Mouse (Mus musculus): ENCODE data around the gene Pnmal1. TPM values are rescaled to one million over a fixed set of nuclear protein-coding genes. Genes with fewer than 3 reads are reported as not detected.
A peak's percentile ranks its signal among the peaks of the same experiment; 100 is the strongest.

Pnmal1 gene
- polyA plus RNA-seq, 1 experiment from 2014 or later = 12.7 TPM

GRCm38 (mm10) chr7:16919395-16920149 lies 39.9 kb upstream of the Pnmal1 start:
- Histone ChIP-seq H3K4me1 (replicated peaks) (peaks cover 62% of the 10 kb centered on the region), H3K9me3 (no peaks in the 10 kb centered on the region), H3K27me3 (ENCODE audit: insufficient read depth, poor library complexity, severe bottlenecking) (no peaks in the 10 kb centered on the region), H3K27ac (peak overlapping the region; percentile 63), H3K4me3 (peak overlapping the region; percentile 9; the same call in 1 of the 2 replicates), H3K36me3 (peaks cover 68% of the 10 kb centered on the region)
- no peak for DNase-seq (ENCODE audit: low spot score)
- WGBS = 90% methylated on average over 13 of the region's 13 CpGs

DNA sequence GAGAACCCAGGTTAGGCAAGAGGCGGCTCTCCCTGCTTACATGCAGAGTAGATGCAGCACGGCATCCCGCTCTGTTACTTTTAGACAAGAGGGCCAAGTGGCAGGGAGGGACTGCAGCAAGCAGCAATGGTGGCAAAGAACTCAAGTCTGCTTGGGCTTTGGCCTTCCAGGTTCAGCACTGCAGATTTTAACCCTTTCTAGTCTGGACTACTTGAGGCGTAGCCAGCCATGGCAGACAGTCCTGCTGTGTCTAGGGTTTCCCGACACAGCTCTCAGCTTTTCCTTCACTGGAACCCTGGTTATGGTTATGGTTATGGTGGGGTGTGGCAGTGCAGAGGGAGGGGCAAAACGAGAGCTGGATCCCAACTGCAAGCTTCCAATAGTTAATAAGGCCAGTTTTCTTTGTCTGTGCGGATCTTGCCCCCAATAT lies 39.3 kb upstream of the Pnmal1 start:
- H3K4me3 ChIP-seq = peak overlapping the region; percentile 9; the same call in 1 of the 2 replicates
- WGBS = 88% methylated on average over 7 of the region's 7 CpGs
- H3K4me1 ChIP-seq (replicated peaks) = peaks cover 62% of the 10 kb centered on the region

GRCm38 (mm10) chr7:16920818-16921791 lies 38.4 kb upstream of the Pnmal1 start:
- H3K27me3 ChIP-seq (ENCODE audit: insufficient read depth, poor library complexity, severe bottlenecking) = no peaks in the 10 kb centered on the region
- H3K4me1 ChIP-seq (replicated peaks) = peaks cover 62% of the 10 kb centered on the region
- H3K36me3 ChIP-seq = peaks cover 53% of the 10 kb centered on the region
- peak overlapping the region; percentile 93 for H3K4me3 ChIP-seq
- H3K27ac ChIP-seq = peak overlapping the region; percentile 99
- no peaks in the 10 kb centered on the region for H3K9me3 ChIP-seq
- no peak for DNase-seq (ENCODE audit: low spot score)
- WGBS = 49% methylated on average over 21 of the region's 21 CpGs

More for the DNA sequence above, 39.3 kb upstream of the Pnmal1 start:
- Histone ChIP-seq H3K36me3 (peaks cover 62% of the 10 kb centered on the region), H3K9me3 (no peaks in the 10 kb centered on the region), H3K27ac (peak overlapping the region; percentile 63), H3K27me3 (ENCODE audit: insufficient read depth, poor library complexity, severe bottlenecking) (no peaks in the 10 kb centered on the region)
- DNase-seq (ENCODE audit: low spot score) = no peak

GRCm38 (mm10) chr7:16921881-16922335 lies 37.6 kb upstream of the Pnmal1 start:
- H3K27ac ChIP-seq = peak overlapping the region; percentile 99
- H3K4me1 ChIP-seq (replicated peaks) = peaks cover 61% of the 10 kb centered on the region
- DNase-seq (ENCODE audit: low spot score) = no peak
- WGBS = 70% methylated on average over 6 of the region's 6 CpGs
- H3K36me3 ChIP-seq = peaks cover 45% of the 10 kb centered on the region
- H3K4me3 ChIP-seq = peak overlapping the region; percentile 93
- H3K9me3 ChIP-seq = no peaks in the 10 kb centered on the region
- no peaks in the 10 kb centered on the region for H3K27me3 ChIP-seq (ENCODE audit: insufficient read depth, poor library complexity, severe bottlenecking)

- no peak for DNase-seq (ENCODE audit: low spot score)
- Histone ChIP-seq H3K9me3 (no peaks in the 10 kb centered on the region), H3K36me3 (peaks cover 39% of the 10 kb centered on the region), H3K4me3 (peak overlapping the region; percentile 93), H3K27me3 (ENCODE audit: insufficient read depth, poor library complexity, severe bottlenecking) (no peaks in the 10 kb centered on the region), H3K4me1 (replicated peaks) (peaks cover 55% of the 10 kb centered on the region), H3K27ac (peak overlapping the region; percentile 99)
- 55% methylated on average over 10 of the region's 10 CpGs for WGBS
Measured at GRCm38 (mm10) chr7:16922360-16922973, 37.0 kb upstream of the Pnmal1 start.

DNA sequence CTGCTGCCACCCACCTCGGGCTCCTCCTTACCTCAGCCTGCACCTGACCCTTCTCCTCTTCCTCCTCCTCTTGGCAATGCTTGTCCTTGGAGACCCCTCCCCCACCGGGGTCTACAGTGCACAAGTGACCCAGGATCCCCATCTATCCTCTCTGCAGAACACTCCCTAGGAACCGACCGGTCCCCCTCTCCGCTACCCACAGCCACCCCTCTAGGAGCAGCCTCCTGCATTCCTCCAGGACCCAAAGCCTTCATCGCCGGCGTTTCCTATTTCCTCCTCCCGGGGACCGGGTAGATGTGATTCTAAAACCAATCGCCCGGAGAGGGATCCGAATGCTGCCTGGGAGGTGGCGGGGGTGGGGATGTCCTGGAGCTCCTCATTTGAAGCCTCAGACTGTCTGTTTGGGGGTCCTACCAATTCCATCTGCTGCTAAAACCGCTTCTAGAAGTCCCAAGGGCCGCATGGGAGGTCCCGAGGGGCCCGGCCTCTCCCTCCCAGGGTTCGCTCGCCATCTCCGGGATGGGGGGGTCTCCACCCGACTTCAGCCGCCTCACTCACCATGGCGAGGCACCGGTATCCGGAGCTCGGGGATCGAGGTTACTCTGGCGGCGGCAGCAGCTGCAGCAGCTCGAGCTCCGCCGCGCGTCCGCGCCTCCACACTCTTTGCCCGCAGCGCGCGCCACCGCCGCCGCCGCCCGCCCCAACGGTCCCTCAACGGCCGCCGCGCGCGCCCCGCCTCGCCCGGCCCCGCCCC lies 36.0 kb upstream of the Pnmal1 start:
- Histone ChIP-seq H3K9me3 (no peaks in the 10 kb centered on the region), H3K27ac (peak overlapping the region; percentile 99), H3K4me3 (peak overlapping the region; percentile 93), H3K4me1 (replicated peaks) (peaks cover 47% of the 10 kb centered on the region), H3K36me3 (peaks cover 29% of the 10 kb centered on the region), H3K27me3 (ENCODE audit: insufficient read depth, poor library complexity, severe bottlenecking) (no peaks in the 10 kb centered on the region)
- WGBS = under 1% methylated on average over 57 of the region's 57 CpGs
- no peak for DNase-seq (ENCODE audit: low spot score)

GRCm38 (mm10) chr7:16924037-16924834 lies 35.2 kb upstream of the Pnmal1 start, which contains the start of gene Calm3:
TSS of gene Calm3 (minus strand) at chr7:16924114.
- Histone ChIP-seq H3K9me3 (no peaks in the 10 kb centered on the region), H3K36me3 (peaks cover 22% of the 10 kb centered on the region), H3K27ac (peak within 1 kb of the TSS; percentile 99), H3K4me1 (replicated peaks) (peaks cover 39% of the 10 kb centered on the region), H3K27me3 (ENCODE audit: insufficient read depth, poor library complexity, severe bottlenecking) (no peaks in the 10 kb centered on the region), H3K4me3 (peak within 1 kb of the TSS; percentile 93)
- DNase-seq (ENCODE audit: low spot score) = peak; percentile 100
- 2% methylated on average over 64 of the region's 64 CpGs for WGBS

- no peak for DNase-seq (ENCODE audit: low spot score)
- no peaks in the 10 kb centered on the region for H3K9me3 ChIP-seq
- no peaks in the 10 kb centered on the region for H3K36me3 ChIP-seq
- H3K4me1 ChIP-seq (replicated peaks) = peaks cover 10% of the 10 kb centered on the region; the same call in 1 of the 2 replicates
- no peaks in the 10 kb centered on the region for H3K27me3 ChIP-seq (ENCODE audit: insufficient read depth, poor library complexity, severe bottlenecking)
- WGBS = 44% methylated on average over 2 of the region's 2 CpGs
- H3K27ac ChIP-seq = no peak overlapping the region
- H3K4me3 ChIP-seq = no peak overlapping the region
Measured at GRCm38 (mm10) chr7:16928341-16928740, 31.1 kb upstream of the Pnmal1 start.

- H3K9me3 ChIP-seq = no peaks in the 10 kb centered on the region
- no peak overlapping the region for H3K27ac ChIP-seq
- no peaks in the 10 kb centered on the region for H3K27me3 ChIP-seq (ENCODE audit: insufficient read depth, poor library complexity, severe bottlenecking)
- WGBS = 6% methylated on average over 1 of the region's 1 CpGs
- peak; percentile 76 for DNase-seq (ENCODE audit: low spot score)
- peaks cover 10% of the 10 kb centered on the region; the same call in 1 of the 2 replicates for H3K4me1 ChIP-seq (replicated peaks)
- no peak overlapping the region for H3K4me3 ChIP-seq
- H3K36me3 ChIP-seq = no peaks in the 10 kb centered on the region
Measured at GRCm38 (mm10) chr7:16930850-16931249, 28.6 kb upstream of the Pnmal1 start.

DNA sequence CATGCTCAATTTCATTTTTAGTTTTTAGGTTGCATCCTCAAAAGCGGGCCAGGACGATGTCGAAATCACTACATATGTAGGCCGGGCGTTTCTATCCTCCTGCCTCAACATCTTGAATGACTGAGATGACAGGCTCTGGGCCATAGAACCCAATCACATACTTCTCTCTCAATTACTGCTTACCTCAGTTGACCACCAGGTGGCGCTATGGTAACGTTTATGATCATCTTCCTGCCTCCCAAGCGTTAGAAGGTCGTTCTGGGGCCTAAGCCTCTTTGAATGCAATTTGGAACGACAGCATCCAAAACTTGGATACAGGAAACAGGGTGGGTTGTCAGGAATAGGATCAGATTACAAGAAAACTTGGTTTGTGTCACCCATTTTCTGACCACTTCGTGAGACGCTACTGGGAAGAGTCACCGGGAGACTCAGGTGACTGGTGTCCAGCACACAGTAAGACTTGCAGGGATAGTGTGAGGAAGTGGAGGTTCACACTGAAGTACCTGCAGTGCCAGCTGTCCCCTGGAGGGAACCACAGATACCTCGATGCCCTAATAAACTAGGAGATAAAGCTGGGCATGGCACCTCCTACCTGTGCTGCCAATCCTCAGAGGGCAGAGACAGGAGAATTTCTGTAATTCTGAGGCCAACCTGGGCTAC lies 27.4 kb upstream of the Pnmal1 start:
- DNase-seq (ENCODE audit: low spot score) = peak; percentile 85
- Histone ChIP-seq H3K4me3 (no peak overlapping the region), H3K9me3 (no peaks in the 10 kb centered on the region), H3K27ac (no peak overlapping the region), H3K27me3 (ENCODE audit: insufficient read depth, poor library complexity, severe bottlenecking) (no peaks in the 10 kb centered on the region), H3K36me3 (no peaks in the 10 kb centered on the region), H3K4me1 (replicated peaks) (peaks cover 10% of the 10 kb centered on the region; the same call in 1 of the 2 replicates)
- 19% methylated on average over 14 of the region's 14 CpGs for WGBS
